Mouse (Mus musculus) ES-Bruce4 (cell line): ENCODE data around the gene Dnajc11. TPM values are rescaled to one million over a fixed set of nuclear protein-coding genes. Genes with fewer than 3 reads are reported as not detected.
A peak's percentile ranks its signal among the peaks of the same experiment; 100 is the strongest.

Experiments used
- H3K27ac ChIP-seq: 2 replicates; pipeline ENCODE4 v1.5.1; 2012; ENCODE audit warnings: low read length, inconsistent platforms; ENCODE audit not compliant: insufficient read depth
- H3K27me3 ChIP-seq: 2 replicates; pipeline ENCODE4 v1.6.1; 2012; ENCODE audit warnings: mild to moderate bottlenecking, low read length, inconsistent platforms; ENCODE audit not compliant: control insufficient read depth, poor library complexity, insufficient read depth, severe bottlenecking
- H3K36me3 ChIP-seq: 2 replicates; pipeline ENCODE4 v1.6.1; 2012; ENCODE audit warnings: inconsistent platforms, mild to moderate bottlenecking, low read length, moderate library complexity; ENCODE audit not compliant: control insufficient read depth, poor library complexity, insufficient read depth, severe bottlenecking
- H3K4me1 ChIP-seq: one replicate; pipeline ENCODE4 v1.8.1; 2011; ENCODE audit warnings: low read length; ENCODE audit not compliant: control insufficient read depth, insufficient read depth
- H3K4me3 ChIP-seq: 2 replicates; pipeline ENCODE4 v1.5.1; 2011; ENCODE audit warnings: low read depth, mild to moderate bottlenecking, low read length
- H3K9ac ChIP-seq: 2 replicates; pipeline ENCODE4 v1.6.1; 2012; ENCODE audit warnings: low read depth, mild to moderate bottlenecking, inconsistent platforms; ENCODE audit not compliant: poor library complexity, severe bottlenecking
- H3K9me3 ChIP-seq: replicated peaks from 2 replicates; pipeline ENCODE4 v1.6.1; 2012; ENCODE audit warnings: mild to moderate bottlenecking, low read length, inconsistent platforms; ENCODE audit not compliant: control insufficient read depth, poor library complexity, insufficient read depth, severe bottlenecking
- CTCF ChIP-seq: IDR thresholded peaks from one replicate; pipeline ENCODE4 v1.8.1; 2011; ENCODE audit warnings: low read depth, low read length
- EP300 ChIP-seq: IDR thresholded peaks from 2 replicates; pipeline ENCODE4 v1.6.1; 2011; ENCODE audit warnings: low read depth, low read length; ENCODE audit not compliant: insufficient read depth
- POLR2A ChIP-seq: IDR thresholded peaks from one replicate; pipeline ENCODE4 v1.8.1; 2011; ENCODE audit warnings: low read length; ENCODE audit not compliant: insufficient read depth
- polyA plus RNA-seq: library from polyadenylated mRNA; stranded (reverse); fragments of >200 nt; gene quantifications from 2 replicates; pipeline ENCODE4 v1.2.4, GENCODE M21; 2011; ENCODE audit warnings: low read depth; ENCODE audit not compliant: missing spikeins, insufficient read depth, insufficient read length

Gene Dnajc11
- polyA plus RNA-seq, 1 experiment, result 89.1 TPM

- peaks cover 22% of the 10 kb centered on the region for H3K36me3 ChIP-seq
- peaks cover under 1% of the 10 kb centered on the region for H3K4me1 ChIP-seq
- TF ChIP-seq EP300 (no peak), POLR2A (peak; percentile 25)
- peak overlapping the region; percentile 96 for H3K9ac ChIP-seq
- H3K9me3 ChIP-seq, result no peaks in the 10 kb centered on the region
- no peak overlapping the region for H3K27ac ChIP-seq
- H3K27me3 ChIP-seq, result no peaks in the 10 kb centered on the region; the same call in 1 of the 2 replicates
- H3K4me3 ChIP-seq, result peak overlapping the region; percentile 96
These were observed 62.1 kb downstream of the Dnajc11 start for GRCm38 (mm10) chr4:151995371-151996172.

- H3K36me3 ChIP-seq, result peaks cover 14% of the 10 kb centered on the region
- peak within 1 kb of the TSS; percentile 96 for H3K4me3 ChIP-seq
- no peaks in the 10 kb centered on the region for H3K9me3 ChIP-seq
- no peaks in the 10 kb centered on the region for H3K4me1 ChIP-seq
- peak within 1 kb of the TSS; percentile 96 for H3K9ac ChIP-seq
- TF ChIP-seq EP300 (no peak), POLR2A (no peak), CTCF (no peak)
- H3K27ac ChIP-seq, result no peak within 1 kb of the TSS
- H3K27me3 ChIP-seq, result no peaks in the 10 kb centered on the region; the same call in 1 of the 2 replicates
These were observed 62.9 kb downstream of the Dnajc11 start, which contains the start of gene Phf13 for GRCm38 (mm10) chr4:151996173-151996950. Gene Phf13, minus strand, starts transcription at chr4:151996258.

GRCm38 (mm10) chr4:151996951-151997222 lies 63.4 kb downstream of the Dnajc11 start:
- Histone ChIP-seq H3K9ac (peak overlapping the region; percentile 72), H3K4me1 (no peaks in the 10 kb centered on the region)

GRCm38 (mm10) chr4:151997701-151998100 lies 64.2 kb downstream of the Dnajc11 start:
- TF ChIP-seq EP300 (no peak), CTCF (no peak), POLR2A (no peak)

More at GRCm38 (mm10) chr4:151996951-151997222, 63.4 kb downstream of the Dnajc11 start:
- TF ChIP-seq EP300, result no peak
- TF ChIP-seq CTCF, result no peak
- no peak for TF ChIP-seq POLR2A
- peak overlapping the region; percentile 67 for H3K4me3 ChIP-seq
- peaks cover 8% of the 10 kb centered on the region for H3K36me3 ChIP-seq
- no peaks in the 10 kb centered on the region for H3K9me3 ChIP-seq
- H3K27me3 ChIP-seq, result no peaks in the 10 kb centered on the region; the same call in 1 of the 2 replicates
- H3K27ac ChIP-seq, result no peak overlapping the region

GRCm38 (mm10) chr4:151999481-151999880 lies 66.0 kb downstream of the Dnajc11 start:
- no peaks in the 10 kb centered on the region for H3K4me1 ChIP-seq
- no peaks in the 10 kb centered on the region for H3K9me3 ChIP-seq
- H3K27me3 ChIP-seq, result no peaks in the 10 kb centered on the region; the same call in 1 of the 2 replicates
- TF ChIP-seq POLR2A (no peak), EP300 (peak; percentile 72; the same call in 1 of the 2 replicates)
- H3K36me3 ChIP-seq, result no peaks in the 10 kb centered on the region
- H3K27ac ChIP-seq, result peak overlapping the region; percentile 88
- no peak overlapping the region for H3K9ac ChIP-seq
- no peak overlapping the region for H3K4me3 ChIP-seq

More at GRCm38 (mm10) chr4:151997701-151998100, 64.2 kb downstream of the Dnajc11 start:
- Histone ChIP-seq H3K9ac (no peak overlapping the region), H3K36me3 (0 out of 2 replicates have a peak, but pooled peaks cover 4% of the 10 kb centered on the region), H3K4me3 (no peak overlapping the region), H3K4me1 (no peaks in the 10 kb centered on the region), H3K9me3 (no peaks in the 10 kb centered on the region), H3K27ac (no peak overlapping the region), H3K27me3 (no peaks in the 10 kb centered on the region; the same call in 1 of the 2 replicates)
